ENCODE assay signal across 10 mouse cellular contexts in genomic region chr4:133396079-133396478, GRCm38 (mm10). TPM values are rescaled to one million over a fixed set of nuclear protein-coding genes. Genes with fewer than 3 reads are reported as not detected.
DNase-seq lines count a peak whose midpoint lies in the region; ATAC-seq lines count a peak whose summit lies in the region.
"Had no signal": no experiment of that assay in that cellular context is flagged by ENCODE, and none has a peak within 500 bp of the region (broad histone marks: within the 10 kb centered on the region; RNA-seq: fewer than 3 reads in every experiment).

No protein-coding gene starts in this region.

- peak; percentile 51 to 57 for DNase-seq in cerebellum, postnatal 10 days
- DNase-seq in cerebellum, postnatal 36 days: no peak
- DNase-seq in left cerebral cortex, postnatal 4 days: peak; percentile 43
- no peak for DNase-seq in left cerebral cortex, adult 18-20 months (ENCODE audit: low spot score in 2 of 2)
- no peak for DNase-seq in layer of hippocampus, adult 18-20 months (ENCODE audit: low spot score in 2 of 2)
- no peak for DNase-seq in spleen, postnatal 36 days (ENCODE audit: low spot score in 2 of 2)
- DNase-seq: kidney, postnatal 25 days; thymus, adult 18-20 months had no signal

- no peak overlapping the region for H3K9ac ChIP-seq in forebrain, embryonic 13.5 days
- peak overlapping the region; percentile 50; the same call in 1 of the 2 replicates for H3K9ac ChIP-seq in liver, embryonic 15.5 days

- H3K27me3 ChIP-seq in forebrain, embryonic 13.5 days: no peaks in the 10 kb centered on the region
- H3K27me3 ChIP-seq in liver, embryonic 15.5 days: no peaks in the 10 kb centered on the region

- H3K9me3 ChIP-seq in forebrain, embryonic 13.5 days (replicated peaks): no peaks in the 10 kb centered on the region
- H3K9me3 ChIP-seq in liver, embryonic 15.5 days (replicated peaks): no peaks in the 10 kb centered on the region

- WGBS in forebrain, embryonic 13.5 days: 72% methylated on average over 2 of the region's 2 CpGs
- 82% methylated on average over 2 of the region's 2 CpGs for WGBS in liver, embryonic 15.5 days (ENCODE audit: insufficient replicate concordance)

- intact Hi-C loops in left cerebral cortex, postnatal 4 days (cut with DNase I): no loop called here

- no peak overlapping the region for H3K4me3 ChIP-seq in forebrain, embryonic 13.5 days
- no peak overlapping the region for H3K4me3 ChIP-seq in liver, embryonic 15.5 days (replicated peaks)

- ATAC-seq in forebrain, embryonic 13.5 days: no peak
- no peak for ATAC-seq in liver, embryonic 15.5 days (ENCODE audit: insufficient read depth)

- H3K4me2 ChIP-seq in forebrain, embryonic 13.5 days: no peak overlapping the region
- H3K4me2 ChIP-seq in liver, embryonic 15.5 days: peak overlapping the region; percentile 66; the same call in 1 of the 2 replicates

- H3K36me3 ChIP-seq in forebrain, embryonic 13.5 days (ENCODE audit: poor library complexity, severe bottlenecking): no peaks in the 10 kb centered on the region
- H3K36me3 ChIP-seq in liver, embryonic 15.5 days (replicated peaks): no peaks in the 10 kb centered on the region

- H3K4me1 ChIP-seq in forebrain, embryonic 13.5 days: peaks cover 18% of the 10 kb centered on the region
- peaks cover 92% of the 10 kb centered on the region for H3K4me1 ChIP-seq in liver, embryonic 15.5 days (replicated peaks)

- H3K27ac ChIP-seq in forebrain, embryonic 13.5 days: peak overlapping the region; percentile 33; the same call in 1 of the 2 replicates
- H3K27ac ChIP-seq in liver, embryonic 15.5 days (replicated peaks): peak overlapping the region; percentile 85

RNA-seq across cellular contexts. Expression of gene Slc9a1, which starts 26.6 kb away (rescaled TPM):
- 10 to 100 TPM; 30.4 to 36.2 TPM for total RNA-seq in left cerebral cortex, postnatal 4 days (2021)
- total RNA-seq in left cerebral cortex, adult 18-20 months (2021): 10 to 100 TPM; 46.3 to 47.9 TPM
- polyA plus RNA-seq in forebrain, embryonic 13.5 days (2015; fragmentation: Nextera tagmentation; extraction: Ambion mirVana): 5.6 and 7.3 TPM in 2 replicates
- polyA plus RNA-seq in liver, embryonic 15.5 days (2015; fragmentation: Nextera tagmentation; extraction: Ambion mirVana): 2.9 and 3.0 TPM in 2 replicates
- total RNA-seq in layer of hippocampus, adult 18-20 months (2021): 10 to 100 TPM; 62.2 to 62.9 TPM

RNA-seq across cellular contexts. Expression of gene Wdtc1, which starts 42.8 kb away (rescaled TPM):
- 10 to 100 TPM; 52.0 to 52.9 TPM for total RNA-seq in left cerebral cortex, postnatal 4 days (2021)
- 10 to 100 TPM; 61.2 to 68.1 TPM for total RNA-seq in left cerebral cortex, adult 18-20 months (2021)
- polyA plus RNA-seq in forebrain, embryonic 13.5 days (2015; fragmentation: Nextera tagmentation; extraction: Ambion mirVana): 14.0 and 16.9 TPM in 2 replicates
- polyA plus RNA-seq in liver, embryonic 15.5 days (2015; fragmentation: Nextera tagmentation; extraction: Ambion mirVana): 8.1 and 8.5 TPM in 2 replicates
- total RNA-seq in layer of hippocampus, adult 18-20 months (2021): 10 to 100 TPM; 79.6 to 83.1 TPM

Comparison
In these comparisons a context has a peak if more than half of its experiments do, and no peak if none do; other contexts are left out.
1. DNase-seq: peak in cerebellum, postnatal 10 days (2 of 2) and left cerebral cortex, postnatal 4 days (single experiment); none in cerebellum, postnatal 36 days (0 of 2), left cerebral cortex, adult 18-20 months (0 of 2), layer of hippocampus, adult 18-20 months (0 of 2) and spleen, postnatal 36 days (0 of 2).